Mouse (Mus musculus) kidney, postnatal 10 days (tissue): ENCODE measurements around the gene Anp32e.
A peak's percentile ranks its signal among the peaks of the same experiment; 100 is the strongest.
"Not testable (repeated sequence)": the region's sequence is repeated elsewhere in the genome, so short reads cannot be mapped to it uniquely, and the experiment has no call there.

Experiments used
- DNase-seq: peaks from one replicate; pipeline ENCODE4 v3.0.0; 2021; ENCODE audit warnings: mixed read lengths

Anp32e gene

DNA sequence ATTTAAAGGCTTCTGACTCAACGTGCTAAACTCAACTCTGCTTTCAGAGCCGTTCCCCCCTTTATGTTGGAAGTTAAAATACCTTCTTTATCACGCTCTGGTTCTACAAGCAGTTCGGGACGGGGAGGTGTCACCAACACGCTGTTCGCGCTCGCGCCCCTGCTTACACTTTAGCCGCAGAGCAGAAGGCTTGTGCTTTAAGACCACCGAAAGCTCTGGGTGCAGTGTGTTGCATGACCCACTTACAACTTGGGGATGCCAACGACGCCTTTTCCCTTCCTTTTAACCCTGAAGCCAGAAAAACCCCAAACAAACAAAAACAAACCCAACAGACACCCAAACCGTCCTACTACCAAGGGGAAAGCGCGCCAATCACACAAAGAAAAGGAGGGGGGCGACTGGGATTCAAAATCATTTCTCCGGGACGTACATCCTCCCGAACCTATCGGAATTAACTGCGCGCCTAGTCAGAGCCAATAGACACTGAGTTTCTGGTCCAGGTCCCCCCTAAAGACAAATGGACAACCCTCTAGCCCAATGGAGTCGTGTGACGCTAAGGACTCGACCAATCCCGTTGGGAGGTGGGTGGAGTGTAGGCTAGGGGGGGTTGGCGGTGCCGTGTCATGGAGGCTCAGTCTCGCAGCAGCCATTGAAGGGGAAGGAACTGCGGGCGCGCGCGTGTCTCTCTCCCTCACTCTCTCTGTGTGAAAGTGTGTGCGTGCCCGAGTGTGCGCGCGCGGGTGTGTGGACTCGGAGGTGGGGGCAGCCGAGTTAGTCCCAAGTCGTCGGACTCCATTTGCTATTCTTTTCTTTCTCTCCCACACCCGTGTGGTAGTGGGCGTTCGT is at the start of gene Anp32e:
TSS of gene Anp32e (plus strand) at position 589 of the 846 bp plus-strand sequence.
- DNase-seq: peak; percentile 97

DNA sequence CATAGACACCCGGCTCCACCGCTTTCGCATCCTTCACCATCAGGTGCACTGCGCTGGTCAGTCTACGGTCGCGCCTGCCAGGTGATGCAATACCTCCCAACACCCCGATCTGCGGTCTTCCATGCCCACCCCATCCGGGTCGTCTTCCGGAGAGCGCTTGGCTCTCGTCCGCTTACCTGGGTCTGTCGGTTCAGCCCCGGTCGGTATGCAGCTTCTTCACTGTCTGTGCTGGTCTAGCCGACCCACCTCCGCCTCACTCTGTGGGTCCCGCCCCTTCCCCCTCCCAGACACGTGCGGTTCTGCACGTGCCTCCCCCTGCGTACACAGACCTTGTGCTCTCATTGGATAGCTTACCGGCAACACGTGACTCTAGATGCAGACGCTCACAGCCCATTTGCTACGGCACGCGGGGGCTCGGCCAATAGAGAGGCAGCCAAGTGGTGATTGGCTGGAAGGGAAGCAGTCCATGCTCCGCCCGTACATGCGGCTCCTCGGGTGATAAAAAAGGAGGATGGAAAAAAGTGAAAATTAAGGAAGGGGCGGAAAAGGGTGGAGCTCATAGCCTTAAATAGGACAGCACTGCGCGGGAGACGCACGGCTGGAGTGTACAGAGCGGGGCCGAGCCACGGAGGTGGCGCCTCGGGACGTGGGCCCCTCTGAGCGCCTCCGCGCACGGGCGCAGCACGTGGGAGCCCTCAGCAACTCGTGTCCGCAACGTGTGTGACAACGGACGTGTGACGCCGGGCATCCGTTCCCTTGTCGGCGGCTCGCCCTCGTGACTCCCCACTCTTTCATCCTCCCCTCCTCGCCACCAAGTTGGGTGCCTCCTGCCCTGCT is 46.8 kb upstream of the Anp32e start, which contains the start of gene Ciart:
TSS of gene Ciart (minus strand) at position 273 of the 837 bp plus-strand sequence.
- peak; percentile 95 for DNase-seq

DNA sequence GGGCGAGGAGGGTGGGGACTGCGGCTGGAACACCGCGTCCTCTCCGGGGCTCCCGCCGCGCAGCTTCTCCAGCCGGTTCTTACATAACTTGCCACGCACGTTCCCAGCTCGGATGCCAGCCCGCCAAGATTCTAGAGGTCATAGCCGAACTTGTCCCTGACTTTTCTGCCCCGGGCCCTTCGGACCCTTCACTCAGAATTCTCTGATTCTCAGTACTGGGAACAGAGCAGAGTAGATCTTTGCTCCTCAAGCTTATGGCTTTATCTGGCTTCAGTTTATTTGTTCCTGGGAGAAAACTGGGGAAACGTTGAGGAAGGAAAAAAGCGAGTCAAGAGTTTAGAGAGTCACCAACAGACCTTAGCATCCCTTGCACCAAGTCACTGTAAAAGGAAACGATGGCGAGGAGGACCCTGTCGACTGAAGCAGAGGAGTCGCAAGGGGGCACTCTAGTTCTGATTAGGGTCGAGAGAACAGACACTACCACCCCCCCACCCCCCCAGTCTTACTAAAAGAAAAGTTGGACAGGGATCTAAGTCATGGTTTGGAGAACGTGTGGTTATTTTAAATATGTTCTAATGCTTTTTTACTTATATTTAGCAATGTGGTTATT is 46.1 kb upstream of the Anp32e start:
- peak; percentile 91 for DNase-seq

DNA sequence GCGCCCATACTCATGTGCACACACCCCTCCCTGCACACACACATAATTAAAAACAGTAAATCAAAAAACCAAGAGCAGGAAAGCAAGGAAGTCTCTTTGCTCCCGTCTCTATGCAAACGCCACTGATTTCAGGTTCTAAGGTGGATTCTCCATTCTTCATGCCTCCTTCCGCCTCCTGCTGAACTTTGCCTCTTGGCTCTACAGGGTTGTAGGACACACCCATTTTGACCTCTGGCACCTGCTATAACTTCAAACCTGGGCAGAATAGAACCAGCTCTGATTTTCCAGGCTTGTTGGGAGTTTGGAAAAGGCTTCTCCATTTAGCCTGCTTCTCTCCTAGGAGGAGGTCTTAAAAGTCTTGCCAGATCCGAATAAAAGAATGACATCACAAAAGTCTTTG is 44.6 kb upstream of the Anp32e start:
- DNase-seq: no peak

DNA sequence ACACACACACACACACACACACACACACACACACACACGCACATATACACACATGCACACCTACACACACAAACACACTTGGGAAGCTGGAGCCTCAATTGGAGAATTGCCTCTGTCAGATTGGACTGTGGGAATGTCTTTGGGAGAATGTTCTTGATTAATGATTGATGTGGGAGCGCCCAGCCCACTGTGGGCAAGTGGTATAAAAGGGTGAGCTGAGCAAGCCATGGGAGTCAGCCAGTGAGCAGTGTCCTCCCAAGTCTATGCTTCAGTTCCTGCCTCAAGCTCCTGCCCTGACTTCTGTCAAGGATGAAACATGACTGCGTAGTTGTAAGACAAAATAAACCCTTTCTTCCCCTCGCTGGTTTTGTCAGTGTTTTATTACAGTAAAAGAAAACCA is 41.5 kb upstream of the Anp32e start:
- DNase-seq: peak; percentile 48

DNA sequence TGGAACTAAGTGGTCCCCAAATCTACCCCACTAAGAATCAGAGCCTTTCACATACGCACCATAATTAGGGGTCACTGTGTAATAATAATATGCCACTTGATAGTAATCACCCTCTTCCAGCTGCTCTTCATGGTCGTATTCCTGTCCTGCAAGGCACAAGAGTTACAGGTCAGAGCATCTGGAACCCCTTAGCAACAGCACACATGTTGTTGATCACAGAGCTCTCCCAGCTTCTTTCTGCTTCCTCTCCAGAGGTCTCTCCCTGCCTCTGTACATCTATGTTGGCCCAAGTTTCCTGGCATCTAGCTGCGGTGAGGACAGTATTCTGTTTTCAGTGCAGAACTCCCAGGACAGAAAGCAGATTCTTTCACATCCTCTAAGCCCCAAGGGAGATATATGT is 39.4 kb upstream of the Anp32e start:
- no peak for DNase-seq

DNA sequence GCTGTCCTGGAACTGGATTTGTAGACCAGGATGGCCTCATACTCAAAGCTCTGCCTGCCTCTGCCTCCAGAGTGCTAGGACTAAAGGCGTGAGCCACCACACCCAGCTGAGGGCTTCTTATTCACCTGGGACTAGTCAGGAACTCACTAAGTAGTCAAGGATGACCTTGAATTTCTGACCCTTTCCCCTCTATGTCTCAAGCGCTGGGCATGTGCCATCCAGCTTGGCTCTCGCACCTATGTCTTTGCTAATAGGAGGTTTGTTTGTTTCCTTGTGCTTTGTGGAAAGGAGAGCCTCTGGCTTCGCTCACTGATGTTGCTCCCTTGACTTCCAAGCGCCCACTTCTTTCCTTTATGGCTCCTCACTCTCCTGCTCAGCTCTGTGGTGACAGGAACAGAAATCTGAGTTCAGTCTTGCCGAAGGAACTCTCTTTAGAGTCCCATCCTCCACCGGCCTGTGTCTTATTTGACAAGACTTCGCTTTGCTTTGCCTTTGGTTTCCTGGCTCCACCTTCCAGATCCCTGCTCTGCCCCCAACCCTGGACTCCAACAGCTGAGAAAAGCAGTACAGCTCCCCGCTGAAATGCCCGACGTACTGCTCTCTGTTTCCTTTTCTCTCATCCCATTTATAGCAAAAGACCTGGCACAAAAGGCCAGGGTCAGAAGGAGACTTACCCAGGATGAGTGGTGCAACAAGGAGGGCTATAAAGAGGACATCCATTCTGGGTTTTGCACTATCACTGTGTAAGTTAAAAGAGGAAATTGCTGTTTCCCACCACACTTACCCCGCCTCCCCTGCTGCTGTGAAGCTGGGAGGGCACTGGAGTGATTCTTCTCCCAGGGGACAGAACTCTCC is 37.6 kb upstream of the Anp32e start, which contains the start of gene BC028528:
TSS of gene BC028528 (minus strand) at position 795 of the 855 bp plus-strand sequence.
- peak; percentile 69 for DNase-seq

DNA sequence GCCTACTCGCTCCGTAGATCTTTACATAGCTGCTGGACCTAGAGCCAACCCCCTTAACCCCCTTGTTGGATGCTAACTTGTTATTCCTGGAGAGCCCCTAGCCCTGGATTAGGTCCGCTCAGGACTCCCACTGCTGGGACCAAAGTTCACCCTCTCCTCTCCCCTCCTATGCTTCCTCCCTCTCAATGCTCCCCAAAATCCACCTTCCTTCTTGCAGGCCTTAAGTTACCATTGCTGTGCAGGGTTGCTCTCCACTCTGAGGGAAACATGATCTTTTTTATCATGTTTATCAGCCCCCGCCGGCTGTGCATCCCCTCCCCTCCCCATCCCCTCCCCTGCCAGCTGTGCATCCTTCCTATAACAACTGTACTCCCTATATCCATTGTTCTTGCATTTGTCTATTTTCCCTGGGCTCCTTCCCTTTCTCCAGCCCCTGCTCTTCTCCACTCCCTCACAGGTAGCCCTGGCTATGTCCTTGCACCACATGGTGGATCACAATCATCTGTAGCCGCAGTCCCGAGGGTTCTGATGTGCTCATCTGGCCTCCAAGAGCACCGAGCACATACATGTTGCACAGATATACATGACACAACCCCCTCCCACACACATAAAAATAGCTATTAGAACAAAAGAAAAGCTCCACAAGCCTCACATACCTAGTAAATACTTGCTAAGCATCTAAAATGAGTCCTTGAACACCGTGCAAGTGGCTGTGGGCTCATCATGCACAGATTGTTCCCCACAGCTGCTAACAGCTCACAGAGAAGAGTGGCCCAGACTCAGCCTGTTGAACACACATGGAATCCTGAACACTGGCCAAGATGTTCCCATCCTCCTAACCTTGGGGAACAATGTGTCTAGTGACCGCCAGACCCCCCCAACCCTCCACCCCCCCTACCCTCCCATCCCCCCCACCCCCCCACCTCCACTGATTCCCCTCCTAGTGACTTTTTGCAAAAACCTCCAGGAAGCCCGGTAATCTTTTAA is 36.7 kb upstream of the Anp32e start:
- DNase-seq: no peak

DNA sequence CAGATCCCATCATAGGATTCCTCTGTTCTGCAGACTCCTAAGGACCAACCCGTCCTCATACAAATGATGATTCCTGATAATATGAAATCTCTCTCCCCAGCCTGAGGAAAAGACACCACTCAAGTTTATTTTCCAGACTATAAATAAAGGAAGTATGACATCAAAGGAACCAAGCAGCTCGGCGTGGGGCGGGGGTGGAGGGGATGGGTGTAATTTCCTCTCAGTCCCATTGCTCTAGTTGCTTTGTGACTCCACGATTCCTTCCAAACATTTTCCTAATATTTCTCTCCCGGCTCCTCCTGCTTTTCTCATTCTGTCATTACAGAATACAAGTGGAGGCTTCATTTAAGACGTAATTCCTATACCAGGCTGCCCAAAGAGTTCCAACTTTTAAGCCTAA is 35.9 kb upstream of the Anp32e start:
- DNase-seq: peak; percentile 68

DNA sequence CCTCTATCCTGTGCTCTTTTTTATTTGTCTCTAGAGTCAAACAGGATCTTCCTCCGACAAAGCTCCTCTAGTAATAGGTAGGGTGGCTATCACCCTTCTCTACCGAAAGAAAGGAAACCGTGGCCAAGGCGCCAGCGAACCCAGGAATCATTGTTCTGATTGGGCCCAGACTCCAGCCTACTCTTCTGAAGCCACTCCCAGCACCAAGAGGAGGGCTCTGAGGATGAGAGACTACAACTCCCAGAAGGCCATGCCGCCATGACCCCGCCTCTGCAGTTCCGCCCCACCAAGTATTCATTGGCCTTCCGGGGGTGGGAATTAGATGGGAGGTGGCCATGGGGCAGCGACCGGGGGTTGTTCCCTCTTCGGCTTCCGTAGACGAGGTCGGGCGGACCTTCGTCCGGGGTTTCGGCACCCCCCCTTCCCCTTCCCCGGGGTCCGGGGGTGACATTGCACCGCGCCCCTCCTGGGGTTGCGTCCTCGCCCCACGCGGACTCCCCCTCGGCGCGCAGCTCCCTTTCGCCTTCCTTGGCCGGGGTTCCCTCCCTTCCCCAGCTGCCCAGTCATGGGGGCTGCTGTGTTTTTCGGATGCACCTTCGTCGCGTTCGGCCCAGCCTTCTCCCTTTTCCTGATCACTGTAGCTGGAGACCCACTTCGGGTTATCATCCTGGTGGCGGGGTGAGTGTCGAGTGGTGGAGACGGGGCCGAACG is 35.3 kb upstream of the Anp32e start, which contains the start of gene Aph1a:
TSS of gene Aph1a (plus strand) at position 364 of the 711 bp plus-strand sequence.
- DNase-seq: peak; percentile 97

DNA sequence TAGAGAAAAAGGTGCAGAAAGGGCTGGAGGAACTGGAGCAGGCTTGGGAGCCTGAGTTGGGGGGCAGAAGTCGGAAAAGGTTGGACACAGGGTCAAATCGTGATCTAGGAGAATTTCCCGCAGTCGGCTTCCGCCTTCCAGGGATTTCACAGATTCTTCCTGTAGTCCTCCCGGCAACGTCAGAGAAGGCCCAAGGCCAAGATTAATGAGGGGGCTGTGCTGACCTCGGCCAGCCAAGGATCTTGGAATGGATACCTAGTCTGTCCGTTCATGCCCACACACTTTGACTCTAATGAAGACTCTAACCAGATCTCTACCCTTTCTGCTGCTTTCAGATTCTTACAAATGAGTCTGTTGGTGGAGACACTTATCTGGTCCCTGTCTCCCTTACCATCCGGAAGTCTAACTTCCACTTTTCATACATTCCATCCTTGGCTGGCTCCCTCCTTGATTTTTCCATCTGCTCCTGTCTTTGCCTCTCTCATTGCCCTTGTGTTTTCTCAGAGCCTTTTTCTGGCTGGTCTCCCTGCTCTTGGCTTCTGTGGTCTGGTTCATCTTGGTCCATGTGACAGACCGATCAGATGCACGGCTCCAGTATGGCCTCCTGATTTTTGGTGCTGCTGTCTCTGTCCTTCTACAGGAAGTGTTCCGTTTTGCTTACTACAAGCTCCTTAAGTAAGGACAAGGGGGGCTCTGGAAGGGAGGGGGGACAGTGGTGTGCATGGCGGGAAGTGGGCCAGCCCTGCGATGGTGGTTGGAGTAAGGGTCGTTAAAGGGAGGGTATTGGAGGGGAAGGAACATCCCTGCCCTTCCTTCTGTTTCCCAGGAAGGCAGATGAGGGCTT is 34.5 kb upstream of the Anp32e start:
- DNase-seq: peak; percentile 86

DNA sequence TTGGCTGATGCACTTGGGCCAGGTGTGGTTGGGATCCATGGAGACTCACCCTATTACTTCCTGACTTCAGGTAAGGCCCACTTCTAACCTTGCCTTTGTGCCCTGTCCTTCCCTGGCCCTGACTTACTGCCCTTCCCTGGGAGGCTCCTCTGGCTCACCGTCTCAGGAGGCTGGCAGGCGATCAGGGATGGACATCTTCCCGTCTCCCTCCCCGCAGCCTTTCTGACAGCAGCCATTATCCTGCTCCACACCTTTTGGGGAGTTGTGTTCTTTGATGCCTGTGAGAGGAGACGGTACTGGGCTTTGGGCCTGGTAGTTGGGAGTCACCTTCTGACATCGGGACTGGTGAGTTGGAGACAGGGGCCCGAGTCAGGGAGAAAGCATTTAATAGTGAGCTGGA is 33.5 kb upstream of the Anp32e start:
- DNase-seq: not testable (repeated sequence)

DNA sequence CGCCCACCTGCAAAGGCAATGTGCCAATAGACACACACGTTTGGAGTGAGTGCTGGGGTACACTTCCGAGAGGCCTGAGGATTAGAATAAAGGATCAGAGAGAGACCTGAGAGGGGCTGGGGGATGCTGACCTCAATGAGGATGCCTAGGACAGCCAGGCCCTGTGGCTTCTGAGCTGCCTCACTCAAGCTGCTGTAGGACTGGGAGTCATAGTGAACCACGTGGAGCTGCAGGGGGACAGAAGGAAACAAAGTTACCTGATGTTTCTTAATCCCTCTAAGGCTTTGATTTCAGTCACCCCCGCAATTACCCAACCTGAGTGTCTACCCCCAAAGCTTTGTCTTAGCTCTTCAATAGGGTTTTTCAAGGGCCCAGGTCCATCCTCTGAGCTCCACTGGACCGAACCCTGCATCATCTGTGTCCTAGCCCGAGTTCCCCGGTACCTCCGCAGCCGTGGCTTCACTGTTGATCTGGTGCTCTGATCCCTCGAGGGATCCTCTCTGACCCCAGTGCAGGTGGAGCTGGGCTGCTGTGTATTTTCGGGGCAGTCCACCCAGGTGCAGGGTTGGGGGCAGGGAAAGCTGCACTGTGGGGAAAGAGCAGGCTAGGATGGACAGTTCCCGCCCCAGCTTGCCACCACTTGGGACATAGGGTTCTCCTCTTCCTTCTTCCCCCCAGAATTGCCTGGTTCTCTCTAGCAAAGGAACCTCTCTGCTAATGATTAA is 29.1 kb upstream of the Anp32e start:
- DNase-seq: no peak

DNA sequence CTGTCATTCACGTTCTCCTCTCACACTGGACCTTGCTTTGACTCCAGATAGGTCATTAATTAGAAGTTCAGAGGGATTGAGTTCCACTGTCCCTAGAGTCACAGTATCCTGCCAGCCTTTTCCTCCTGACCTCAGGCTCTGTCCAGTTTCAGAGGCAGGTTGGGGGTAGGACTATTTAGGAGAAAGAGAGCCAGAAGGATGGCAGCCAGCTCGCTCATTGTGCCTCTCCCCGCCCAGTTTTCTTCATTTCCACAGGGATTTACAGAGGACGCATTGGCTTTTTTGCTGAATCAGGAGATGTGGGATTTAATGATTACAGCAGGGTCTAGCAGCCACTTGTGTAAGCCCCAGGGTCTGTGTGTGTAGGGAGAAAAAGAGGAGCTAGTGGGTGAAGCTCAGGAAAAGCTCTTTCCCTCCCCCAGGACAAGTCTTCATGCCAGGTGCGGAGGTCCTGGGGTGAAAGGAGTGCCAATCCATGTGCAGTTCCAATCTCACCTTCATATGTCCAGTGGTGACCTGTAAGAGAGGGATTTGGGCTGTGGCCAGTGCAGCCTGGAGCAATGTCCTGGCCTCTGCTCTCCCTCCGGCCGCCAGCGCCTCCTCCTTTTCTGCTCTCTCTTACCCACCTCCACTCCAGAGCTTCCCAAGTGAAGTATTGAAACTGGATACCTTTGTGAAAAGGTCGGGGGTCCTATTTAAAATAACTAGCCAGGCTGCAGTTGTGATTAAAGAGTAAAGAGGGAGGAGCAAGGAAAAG is 27.3 kb upstream of the Anp32e start:
- peak; percentile 58 for DNase-seq

DNA sequence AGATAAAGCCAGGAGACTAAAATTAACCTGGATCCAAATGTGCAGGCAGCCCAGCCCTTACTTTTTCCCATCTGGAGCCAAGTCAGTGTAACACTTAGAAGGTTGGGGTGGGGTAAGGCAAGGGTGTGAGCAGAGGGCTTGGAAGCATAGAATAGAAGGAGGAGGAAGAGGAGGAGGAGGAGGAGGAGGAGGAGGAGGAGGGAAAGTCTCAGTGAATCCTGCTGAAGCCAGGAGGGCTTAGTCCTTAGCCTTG is 26.7 kb upstream of the Anp32e start:
- no peak for DNase-seq

DNA sequence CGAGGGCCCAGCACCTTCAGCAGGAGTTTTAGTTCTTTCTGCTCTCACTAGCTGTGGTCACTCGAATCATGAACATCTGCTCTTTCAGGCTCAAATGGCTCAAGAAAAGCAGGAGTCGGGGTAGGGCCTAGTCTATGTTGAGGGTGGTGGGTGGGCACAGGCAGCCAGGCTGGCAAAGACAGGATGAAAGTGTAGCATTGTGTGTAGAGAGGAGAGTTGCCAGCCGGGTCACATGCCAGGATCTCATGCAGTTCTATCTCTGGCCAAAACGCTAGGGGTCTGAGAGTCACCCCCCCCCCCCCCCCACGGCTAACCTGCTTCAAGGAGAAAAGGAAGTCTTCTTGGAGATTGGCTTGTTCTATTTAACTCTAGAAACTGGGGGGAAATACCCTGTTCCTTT is 26.4 kb upstream of the Anp32e start:
- no peak for DNase-seq

DNA sequence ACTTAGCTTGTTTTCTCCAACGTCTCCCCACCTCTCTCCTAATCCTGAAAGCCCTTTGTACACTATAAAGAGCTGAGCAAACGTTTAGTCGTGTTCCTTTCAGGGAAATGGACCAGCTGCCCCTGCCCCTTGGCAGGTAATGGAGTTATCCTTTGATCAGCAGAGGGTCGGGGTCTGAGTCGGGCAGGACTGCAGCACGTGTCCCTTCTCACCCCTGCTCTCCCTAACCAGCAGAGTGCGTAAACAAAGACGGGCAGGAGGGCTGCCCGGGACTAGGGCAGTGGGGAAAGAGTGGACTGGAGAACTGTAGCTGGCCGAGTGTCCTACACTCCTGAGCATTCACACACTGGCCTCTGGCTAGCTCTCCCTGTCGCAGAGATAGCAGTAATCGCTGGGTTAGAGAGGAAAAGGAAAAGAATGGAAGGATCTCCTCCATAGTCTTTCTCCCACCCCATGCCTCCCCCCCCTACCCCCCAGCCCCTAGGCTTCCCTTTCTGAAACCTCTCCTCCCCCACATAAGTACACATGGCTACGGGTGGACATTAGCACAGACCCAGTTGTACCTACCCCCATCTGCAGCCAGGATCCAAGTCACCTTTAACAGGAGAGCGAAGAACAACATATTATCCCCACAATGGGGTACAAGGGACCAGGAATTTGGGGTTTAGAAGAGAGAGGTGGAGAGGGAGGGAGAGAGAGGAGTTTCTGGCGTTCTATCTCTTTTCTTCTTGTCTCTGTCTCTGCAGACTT is 25.1 kb upstream of the Anp32e start:
- DNase-seq: peak; percentile 47
